Mouse (Mus musculus) thymus, adult 2 months (tissue): ENCODE data around the gene Trim8.

Experiments used
- CTCF ChIP-seq: fragments of 200-500 bp; IDR thresholded peaks from 2 replicates; pipeline ENCODE4 v1.5.1; 2012; ENCODE audit warnings: mild to moderate bottlenecking, control low read depth, low read length, moderate library complexity, borderline replicate concordance; ENCODE audit not compliant: control insufficient read depth, poor library complexity, insufficient read depth; ENCODE audit errors: extremely low read depth
- POLR2A ChIP-seq: fragments of 200-500 bp; IDR thresholded peaks from 2 replicates; pipeline ENCODE4 v1.6.1; 2012; ENCODE audit warnings: mild to moderate bottlenecking, low read length, control low read depth, moderate library complexity; ENCODE audit not compliant: control insufficient read depth, poor library complexity, insufficient read depth; ENCODE audit errors: extremely low read depth

GRCm38 (mm10) chr19:46522433-46523044, 21.0 kb downstream of the Trim8 start:
- TF ChIP-seq CTCF, result no peak
- TF ChIP-seq POLR2A, result no peak
